Mouse (Mus musculus) embryonic fibroblast, embryonic 13.5 days (primary cell): ENCODE measurements around the gene Hmga2.

Source experiments
- CTCF ChIP-seq: IDR thresholded peaks from 2 replicates; pipeline ENCODE4 v1.5.1; 2011; ENCODE audit warnings: mild to moderate bottlenecking, control low read depth, low read length, moderate library complexity, borderline replicate concordance; ENCODE audit not compliant: insufficient read depth
- POLR2A ChIP-seq: IDR thresholded peaks from 2 replicates; pipeline ENCODE4 v1.6.1; 2011; ENCODE audit warnings: low read depth, mild to moderate bottlenecking, control low read depth, low read length, moderate library complexity

DNA sequence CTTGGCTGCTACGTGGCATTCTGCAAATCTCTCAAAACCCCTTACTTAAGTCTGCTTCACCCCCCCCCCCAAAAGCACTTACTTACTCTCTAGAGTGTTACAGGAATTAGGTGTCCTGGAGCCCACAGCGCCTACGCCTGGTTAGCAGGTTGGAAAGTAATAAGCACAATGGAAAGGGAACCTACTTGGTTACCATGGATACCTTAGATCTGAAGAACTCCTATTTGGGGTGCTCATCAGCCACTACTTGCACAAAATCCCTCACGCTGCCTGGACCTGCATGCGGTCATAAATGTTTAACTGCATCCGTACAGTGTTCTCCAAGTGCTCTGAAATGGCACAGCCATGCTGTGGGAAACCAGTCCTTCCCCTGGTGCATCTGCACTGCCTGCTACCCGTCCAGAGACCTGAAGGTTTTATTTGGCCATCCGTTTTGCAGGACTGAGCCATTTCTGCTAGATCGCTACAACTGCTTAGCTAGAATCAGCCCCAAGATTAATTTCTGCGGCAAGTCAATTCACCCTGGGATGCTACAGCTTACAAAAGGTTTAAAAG, 32.4 kb downstream of the Hmga2 start:
- no peak for TF ChIP-seq POLR2A
- no peak for TF ChIP-seq CTCF
